Mouse (Mus musculus): ENCODE data around the gene Eif5a2.
"Not testable (repeated sequence)": the region's sequence is repeated elsewhere in the genome, so short reads cannot be mapped to it uniquely, and the experiment has no call there.

Gene Eif5a2

DNA sequence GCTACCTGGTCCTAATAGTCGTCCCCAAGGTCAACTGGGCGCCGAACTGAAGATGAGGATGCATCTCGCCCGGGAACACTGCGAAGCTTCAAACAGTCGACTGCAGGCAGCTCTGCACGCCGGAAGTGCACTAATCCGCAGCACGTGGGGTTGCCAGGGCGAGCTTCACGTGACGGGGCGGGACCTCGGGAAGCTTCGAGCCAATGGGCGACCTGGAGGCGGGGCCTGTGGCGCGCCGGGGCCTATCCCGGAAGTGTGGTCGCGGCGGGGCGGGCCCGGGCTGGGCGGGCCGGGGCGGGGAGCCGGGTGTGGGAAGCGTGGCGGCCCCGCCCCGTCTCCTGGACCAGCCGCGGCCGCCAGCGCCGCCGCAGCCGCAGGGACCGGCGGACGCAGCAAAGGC is at the start of gene Eif5a2:
Eif5a2 (plus strand) TSS at position 283 of the 400 bp plus-strand sequence.
- peak; percentile 92 to 94 for DNase-seq

DNA sequence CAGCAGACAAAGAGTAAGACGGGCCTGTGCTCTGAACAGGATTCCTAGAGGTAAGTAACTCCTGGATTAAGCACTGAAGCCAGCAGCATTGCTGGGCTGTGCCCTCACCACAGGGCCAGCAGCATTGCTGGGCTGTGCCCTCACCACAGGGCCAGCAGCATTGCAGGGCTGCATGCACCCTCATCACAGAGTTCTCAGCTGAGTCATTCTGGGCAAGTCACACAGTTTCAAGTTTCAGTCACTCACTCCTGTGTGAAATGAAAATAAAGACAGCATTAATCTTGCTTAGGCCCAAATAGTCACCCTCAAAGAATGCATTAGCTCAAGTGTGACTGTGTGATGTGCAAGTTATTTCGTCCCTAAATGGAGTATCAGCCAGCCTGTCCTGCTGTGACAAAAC is 46.4 kb upstream of the Eif5a2 start:
- DNase-seq, result no peak

DNA sequence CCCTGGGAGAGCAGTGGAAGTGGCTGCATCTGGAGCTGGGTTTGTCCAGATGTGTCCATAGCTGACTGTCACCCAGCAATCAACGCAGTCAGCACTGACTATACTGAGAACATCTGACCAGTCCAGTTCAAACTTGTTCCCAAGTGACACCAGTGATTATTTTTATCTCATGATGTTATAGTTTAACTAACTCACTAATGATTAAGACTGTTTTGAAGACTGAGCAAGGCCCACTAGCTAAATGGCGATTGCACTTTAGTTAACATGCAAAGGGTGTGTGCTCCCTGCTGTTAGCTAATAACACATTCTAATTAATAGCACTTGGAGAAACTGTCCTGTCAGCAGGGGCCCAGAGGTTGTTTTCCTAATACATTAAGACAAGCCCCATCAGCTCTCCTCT is 44.1 kb upstream of the Eif5a2 start:
- DNase-seq, result no peak

DNA sequence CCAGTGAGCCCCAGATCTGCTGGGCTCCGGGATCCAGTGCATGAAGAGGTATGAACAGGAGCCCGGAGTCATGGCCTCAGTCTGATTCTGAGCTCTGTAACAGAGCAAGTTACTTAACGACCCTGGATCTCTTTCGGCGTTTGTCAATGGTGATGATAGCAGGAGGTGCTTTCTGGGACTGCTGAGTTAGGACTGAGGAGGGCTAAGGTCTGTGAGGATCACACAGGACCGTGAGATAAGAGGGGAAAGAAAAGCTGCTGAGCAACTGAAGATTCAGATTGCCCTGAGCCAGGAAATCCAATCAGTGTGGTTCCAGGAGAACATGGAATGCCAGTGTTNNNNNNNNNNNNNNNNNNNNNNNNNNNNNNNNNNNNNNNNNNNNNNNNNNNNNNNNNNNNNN is 40.7 kb upstream of the Eif5a2 start:
- DNase-seq, result no peak

DNA sequence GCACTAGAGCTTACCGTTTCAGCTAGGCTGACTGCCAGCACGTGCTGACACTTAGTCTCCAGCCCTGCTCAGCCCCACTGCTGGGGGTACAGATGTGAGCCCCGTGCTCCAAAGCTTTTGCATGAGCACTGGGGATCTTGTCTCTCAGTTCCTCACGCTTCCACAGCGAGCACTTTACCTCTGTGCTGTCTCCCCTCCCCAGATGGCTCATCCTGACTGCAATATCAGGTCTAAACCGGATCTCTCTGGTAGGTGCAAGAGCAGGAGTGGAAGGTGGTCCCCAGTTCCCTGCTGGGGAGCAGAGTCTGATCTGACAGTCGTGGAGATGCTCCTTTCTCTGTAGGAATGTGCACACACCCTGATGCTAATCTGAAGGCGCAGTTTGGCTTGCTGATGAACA is 37.8 kb upstream of the Eif5a2 start:
- DNase-seq, result no peak

DNA sequence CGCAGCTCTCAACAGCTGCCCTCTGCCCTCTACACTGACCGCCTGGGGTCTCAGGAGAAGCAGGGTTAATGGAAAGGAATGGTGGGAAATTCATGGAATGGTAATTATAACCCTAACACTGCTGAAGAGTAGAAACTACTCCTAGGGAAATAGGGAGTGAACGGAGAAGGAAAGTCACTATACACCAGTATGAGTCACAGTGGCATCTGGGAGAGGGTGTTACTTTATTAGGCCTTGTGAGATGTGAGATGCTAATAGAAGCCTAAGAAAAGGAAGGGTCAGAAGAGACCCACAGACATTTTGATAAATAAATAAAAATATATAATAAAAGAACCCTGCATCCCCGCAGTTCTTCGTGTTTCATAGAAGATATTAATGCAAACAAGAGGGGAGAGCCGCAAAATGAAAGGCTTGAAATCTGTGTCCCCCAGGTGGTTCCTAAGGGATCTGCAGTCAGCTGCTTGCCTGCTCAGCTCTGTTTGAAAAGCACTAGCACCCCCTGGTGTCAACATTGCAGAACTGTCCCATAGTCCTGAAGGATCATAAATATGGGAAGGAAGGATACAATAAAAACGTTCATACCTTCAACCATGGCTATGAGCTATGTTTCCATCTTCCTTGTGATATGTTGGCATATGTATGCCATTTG is 35.1 kb upstream of the Eif5a2 start:
- peak; percentile 67 to 79 for DNase-seq

DNA sequence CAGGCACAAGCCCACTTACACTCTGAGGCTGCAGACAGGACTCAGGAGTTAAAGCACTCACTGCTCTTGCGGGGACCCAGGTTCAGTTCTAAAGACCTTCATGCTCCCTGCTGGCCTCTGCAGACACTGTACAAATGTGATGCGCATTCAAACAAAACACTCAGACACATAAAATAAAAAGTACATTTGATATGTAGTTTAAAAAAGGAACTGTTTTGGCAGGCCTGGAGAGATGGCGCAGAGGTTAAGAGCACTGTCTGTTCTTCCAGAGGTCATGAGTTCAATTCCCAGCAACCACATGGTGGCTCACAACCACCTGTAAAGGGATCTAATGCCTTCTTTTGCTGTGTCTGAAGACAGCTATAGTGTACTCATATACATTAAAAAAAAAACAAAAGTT is 32.9 kb upstream of the Eif5a2 start:
- DNase-seq, result no peak

DNA sequence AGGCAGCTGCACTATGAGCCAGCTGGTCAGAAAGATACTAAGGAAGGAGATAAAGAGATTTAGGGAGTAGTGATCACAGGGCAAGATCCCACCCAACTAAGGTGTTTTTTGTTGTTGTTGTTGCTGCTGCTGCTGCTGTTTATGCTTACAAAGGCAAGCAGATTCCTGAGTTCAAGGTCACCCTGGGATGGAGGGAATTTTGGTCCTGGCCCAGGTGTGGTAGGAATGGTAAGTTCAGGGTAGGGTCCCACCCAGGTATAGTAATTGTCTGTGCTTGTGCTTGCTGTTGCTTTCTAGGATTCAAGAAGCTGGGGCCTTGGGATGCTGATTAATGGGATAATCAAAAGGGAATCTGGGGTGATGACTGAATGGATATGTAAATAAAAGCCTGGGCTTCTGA is 32.1 kb upstream of the Eif5a2 start:
- DNase-seq, result no peak

DNA sequence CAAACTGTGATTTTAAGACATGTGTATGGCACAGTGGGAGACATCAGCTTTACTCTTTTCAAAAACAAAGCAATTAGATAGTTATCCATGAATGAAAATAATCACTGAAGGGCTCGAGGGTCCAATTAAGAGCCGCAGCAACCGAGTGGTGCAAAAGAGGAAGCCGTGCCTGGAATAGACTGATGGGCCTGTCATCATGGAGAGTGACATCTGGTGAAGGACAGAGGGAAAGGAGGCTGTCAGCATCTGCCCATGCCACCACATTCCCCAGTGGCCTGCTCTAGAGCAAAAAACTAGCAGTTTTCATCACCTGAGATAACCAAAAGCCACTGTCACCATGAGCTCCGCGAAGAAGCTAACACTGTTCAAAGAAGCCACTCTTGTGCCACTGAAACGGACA is 25.6 kb upstream of the Eif5a2 start:
- no peak for DNase-seq

DNA sequence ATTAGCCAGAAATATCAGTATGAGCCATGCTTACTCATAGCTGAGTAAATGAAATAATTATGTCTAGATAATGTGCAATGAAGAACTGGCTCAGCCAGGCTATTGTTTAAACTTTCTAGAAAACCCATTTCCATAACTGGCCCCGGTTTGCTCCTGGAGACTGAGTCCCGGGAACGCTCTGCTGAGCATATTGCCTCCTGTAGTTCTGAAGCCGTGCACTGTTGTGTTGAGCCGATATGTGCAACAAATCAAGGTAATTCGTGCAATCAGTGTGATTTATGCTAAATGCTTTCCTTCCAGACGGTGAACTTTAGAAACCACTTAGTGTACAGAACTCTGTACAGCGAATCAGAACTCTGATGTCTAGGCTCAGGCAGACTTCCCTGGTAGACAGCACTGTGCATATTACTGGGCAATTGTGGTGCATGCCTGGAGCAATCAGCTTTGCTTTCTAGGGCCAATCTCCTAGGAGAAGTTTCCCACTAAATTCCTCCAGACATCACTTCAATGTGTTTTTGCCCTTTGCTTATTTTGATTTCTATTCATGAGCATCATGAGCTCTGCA is 19.8 kb upstream of the Eif5a2 start:
- DNase-seq, result no peak

DNA sequence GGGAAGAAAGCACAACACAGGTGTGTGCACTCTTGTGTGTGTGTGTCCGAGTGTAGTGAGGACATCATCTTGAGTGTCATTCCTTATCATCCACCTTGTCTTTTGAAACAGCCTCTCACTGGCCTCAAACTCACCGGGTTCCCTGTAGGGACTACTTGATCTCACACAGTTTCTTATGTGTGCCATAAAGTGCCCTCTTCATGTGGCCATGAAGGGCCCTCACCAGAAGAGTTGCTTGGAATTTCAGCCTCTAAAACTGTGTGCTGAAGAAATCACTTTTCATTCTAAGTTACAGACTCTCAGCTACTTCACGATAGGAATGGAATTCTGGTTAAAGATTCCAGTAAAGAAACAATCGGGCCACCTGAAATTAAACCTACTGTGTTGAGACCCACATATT is 14.1 kb upstream of the Eif5a2 start:
- DNase-seq, result peak; percentile 44 to 56

DNA sequence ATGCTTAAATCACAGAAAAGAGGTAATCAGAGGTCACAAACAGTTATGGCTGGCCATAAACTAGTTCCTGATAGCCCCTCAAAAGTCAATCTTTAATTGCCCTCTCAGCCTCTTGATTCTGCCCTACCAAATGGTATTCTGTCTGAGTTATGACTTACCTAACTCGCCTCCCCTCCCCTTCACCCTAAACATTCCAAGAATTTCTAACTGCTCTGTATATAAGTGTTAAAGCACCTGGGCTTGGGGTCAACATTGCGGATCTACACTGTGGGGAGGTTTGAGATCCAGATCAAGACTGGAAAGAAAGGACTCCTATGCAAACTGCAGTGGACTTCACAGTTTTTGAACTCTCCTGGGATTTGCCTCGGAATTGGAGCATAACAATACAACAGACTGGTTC is 12.9 kb upstream of the Eif5a2 start:
- DNase-seq, result no peak

DNA sequence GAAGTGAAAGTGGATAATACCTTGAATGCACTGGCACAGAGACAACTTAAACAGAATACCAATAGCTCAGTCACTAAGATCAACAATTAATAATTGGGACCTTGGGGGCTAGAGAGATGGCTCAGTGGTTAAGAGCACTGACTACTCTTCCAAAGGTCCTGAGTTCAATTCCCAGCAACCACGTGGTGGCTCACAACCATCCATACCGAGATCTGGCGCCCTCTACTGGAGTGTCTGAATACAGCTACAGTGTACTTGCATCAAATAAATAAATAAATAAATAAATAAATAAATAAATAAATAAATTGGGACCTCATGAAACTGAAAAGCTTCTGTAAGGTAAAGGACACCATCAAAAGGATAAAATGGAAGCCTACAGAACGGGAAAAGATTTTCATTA is 8.2 kb upstream of the Eif5a2 start:
- DNase-seq, result not testable (repeated sequence)

DNA sequence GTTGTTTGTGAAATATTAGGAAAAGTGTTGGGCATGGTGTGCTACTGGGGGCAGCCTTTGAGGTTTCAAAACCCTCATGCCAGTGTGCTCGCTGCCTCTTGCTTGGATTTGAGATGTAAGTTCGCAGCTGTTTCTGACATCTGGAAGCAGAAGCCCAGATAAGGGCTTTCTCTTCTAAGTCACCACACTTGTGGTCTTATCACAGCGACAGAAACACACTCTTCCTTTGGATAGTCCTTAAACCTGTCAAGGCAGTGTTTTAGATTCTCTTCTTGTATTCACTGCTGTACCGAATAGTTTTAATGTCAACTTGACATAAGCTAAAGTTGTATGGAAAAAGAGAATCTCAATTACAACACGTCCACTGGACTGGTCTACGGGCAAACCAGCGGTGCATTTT is 5.7 kb upstream of the Eif5a2 start:
- no peak for DNase-seq

DNA sequence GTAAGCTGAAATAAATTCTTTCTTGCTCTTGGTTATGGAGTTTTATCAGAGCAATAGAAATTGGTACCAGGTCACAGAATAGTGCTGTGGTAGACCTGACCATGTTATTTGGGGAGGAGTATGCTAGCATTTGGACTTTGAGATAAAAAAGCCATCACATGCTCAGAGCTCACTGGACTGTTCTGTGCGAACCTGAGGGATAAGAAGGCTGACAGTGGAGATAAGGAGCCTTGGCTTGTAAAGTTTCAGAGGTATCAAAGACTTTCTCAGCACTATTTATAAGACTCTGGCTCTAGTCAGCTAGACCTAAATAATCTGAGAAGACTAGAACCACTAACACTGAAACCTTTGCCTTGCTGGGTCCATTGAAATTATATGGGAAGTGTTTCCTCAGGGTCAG is 5.1 kb upstream of the Eif5a2 start:
- DNase-seq, result no peak

DNA sequence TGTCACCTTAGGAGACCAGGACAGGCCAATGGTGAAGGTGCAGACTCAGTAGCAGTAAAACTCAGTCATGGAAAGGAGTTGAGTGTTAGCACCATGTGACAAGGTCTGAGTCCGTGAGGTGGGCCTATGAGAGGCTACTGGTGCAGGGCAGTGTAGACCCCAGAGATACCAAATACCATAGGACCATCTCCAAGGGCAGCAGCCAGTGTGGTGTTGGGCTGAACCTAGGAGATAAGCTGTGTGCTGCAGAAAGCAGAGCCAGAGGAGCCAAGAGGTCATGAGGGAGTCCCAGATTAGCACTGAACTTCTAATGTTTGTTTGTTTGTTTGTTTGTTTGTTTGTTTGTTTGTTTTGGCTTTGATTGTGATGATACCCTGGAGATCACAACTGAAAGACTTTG is 4.6 kb upstream of the Eif5a2 start:
- DNase-seq, result no peak

DNA sequence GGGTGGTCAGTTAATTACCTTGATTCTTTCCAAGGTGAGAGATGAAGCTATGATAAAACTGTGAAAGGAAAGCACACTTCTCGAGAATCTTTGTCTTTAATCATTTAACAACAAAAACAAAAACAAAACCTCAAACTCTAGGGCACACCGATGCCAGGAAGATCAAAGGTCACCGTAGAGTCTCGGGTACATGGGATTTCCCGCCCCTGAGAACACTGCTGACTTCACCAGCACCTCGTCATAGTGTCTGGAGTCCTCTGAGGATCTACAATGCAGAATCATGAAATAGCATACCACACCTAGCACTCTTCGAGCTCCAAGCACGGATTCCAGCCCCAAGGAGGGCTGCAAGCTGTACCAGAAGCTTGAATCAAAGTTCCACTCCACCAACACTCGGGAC is 565 bp upstream of the Eif5a2 start:
- DNase-seq, result no peak

DNA sequence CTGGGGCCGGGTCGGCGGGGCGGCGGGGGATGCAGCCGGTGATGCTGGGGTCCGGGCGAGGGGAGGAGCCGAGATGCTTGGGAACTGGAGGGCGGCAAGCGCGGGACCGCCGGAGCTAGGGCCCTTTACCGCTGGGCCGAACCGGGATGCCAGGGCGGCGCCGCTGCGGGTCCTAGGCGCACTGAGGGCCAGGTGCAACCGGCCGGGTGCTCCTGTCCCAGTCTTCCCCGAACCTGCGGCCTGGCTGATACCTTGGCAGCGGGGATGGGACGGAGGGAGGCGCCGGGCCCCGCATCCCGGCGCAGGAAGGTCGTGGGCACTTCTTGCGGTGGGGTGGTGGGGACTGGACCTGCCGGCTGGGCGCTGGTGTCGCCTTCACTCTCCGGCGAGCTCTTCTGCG is 346 bp downstream of the Eif5a2 start:
- no peak for DNase-seq

DNA sequence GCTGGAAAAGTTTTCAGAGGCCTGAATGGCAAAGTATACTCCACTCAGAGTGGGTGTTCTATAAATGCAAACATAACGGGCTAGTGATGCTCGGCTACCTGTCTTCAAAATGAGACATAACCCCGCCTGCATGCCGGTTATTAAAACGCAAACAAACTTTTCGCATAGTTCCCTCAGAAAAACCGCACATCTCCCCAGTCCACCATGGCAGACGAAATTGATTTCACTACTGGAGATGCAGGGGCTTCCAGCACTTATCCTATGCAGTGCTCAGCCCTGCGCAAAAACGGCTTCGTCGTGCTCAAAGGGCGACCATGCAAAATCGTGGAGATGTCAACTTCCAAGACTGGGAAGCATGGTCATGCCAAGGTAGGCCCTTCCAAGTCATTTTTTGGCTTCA is 772 bp downstream of the Eif5a2 start:
- no peak for DNase-seq

DNA sequence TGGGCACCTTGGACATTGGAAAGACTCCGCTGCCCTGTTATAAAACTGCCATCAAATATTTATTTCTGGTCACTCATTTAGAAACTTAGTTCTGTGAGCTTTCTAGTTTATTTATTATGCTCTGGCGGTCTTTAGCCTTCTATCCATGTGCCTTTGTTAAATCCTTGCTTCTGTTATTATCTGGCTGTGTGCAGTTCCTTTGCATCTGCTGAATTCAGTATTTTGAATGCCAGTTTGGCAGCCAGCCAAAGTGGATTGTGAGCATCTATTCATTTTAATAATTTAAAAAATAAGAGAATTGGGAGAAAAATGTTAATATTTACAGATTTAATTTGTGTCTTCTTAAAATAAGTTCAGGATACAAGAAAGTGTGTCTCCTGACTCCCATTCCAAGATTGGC is 3.1 kb downstream of the Eif5a2 start:
- no peak for DNase-seq

DNA sequence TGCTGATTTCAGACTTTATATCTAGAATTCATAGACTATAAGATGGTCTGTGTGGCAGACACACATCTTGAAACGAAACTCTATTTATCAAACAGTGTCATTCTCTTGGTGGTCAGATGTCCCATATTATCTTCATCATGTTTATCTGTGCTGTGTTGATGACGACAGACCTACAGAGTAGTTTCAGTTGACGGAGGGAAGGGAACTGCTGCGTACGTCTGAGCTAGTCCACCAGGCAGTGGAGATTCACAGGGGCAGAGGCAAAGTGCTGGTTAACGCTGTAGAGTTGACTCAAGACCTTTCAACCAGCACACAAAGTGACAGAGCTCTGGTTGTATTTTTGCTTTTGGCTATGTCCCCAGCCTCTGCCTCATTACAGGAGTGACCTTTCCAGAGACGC is 13.8 kb downstream of the Eif5a2 start:
- DNase-seq, result no peak

DNA sequence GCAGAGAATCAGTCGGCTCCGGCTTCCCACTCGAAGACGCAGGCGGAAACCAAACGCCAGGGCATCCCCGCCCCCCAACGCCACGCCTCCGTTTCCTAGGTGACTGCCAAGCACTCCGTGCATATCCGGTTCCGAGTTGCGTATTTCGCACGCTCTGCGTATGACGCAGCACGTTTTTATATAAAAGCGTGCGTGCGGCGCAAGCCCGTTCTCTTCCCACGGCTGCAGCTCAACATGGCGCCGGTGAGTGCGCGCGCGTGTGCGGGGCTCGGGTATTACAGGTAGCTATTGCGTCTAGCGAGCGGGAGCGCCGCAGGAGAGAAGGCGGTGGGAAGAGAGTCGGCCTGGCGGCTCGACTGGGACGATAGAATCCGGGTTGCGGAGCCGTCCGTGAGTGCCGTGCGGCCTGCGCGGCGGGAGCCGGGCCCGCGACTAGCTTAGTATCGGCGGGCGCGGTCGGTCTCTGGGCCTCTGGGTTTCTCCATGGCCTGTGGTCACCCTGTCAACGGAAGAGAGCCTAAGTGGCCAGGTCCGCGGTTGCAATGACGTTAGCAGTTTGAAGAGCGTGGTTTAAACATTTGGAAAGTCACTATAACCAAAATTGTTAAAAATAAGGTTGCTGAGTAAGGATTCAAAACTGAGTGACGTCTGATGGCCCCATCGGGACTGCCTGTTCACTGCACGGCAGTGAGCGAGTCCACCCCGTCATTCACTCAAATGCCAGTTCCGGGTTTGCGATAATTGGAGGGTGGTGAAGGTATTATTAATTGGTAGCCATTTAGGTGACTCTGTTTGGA is 24.4 kb downstream of the Eif5a2 start, which contains the start of gene Rpl22l1:
Rpl22l1 (plus strand) TSS at position 136 of the 797 bp plus-strand sequence.
- peak; percentile 99 to 100 for DNase-seq

DNA sequence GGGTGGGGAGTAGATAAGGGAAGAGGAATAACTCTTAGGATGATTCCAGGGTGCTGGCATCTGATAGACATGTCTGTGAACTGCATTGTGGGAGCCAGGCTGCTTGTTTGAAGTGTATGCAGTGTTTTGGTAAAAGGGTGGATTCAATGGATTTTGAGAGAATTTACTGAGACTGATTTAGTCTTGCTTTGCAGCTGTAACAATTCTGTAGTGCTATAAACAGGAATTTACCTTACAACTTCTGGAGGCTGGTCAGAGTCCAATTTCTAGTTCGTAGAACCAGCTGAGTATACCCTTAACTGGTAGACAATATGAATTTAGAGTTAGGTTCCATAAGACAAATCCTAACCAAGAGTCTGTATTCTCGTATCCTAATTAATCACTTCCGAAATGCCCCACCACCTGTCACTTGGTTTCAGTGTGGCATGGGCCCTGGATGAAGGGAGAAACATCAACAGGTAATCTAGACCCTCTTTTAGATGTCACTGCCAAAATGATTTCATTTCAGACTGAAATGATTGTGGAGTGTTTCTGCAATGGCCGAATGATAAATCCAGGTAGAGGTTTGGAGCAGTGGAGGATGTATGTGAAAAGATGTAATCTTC is 27.1 kb downstream of the Eif5a2 start:
- DNase-seq, result no peak

DNA sequence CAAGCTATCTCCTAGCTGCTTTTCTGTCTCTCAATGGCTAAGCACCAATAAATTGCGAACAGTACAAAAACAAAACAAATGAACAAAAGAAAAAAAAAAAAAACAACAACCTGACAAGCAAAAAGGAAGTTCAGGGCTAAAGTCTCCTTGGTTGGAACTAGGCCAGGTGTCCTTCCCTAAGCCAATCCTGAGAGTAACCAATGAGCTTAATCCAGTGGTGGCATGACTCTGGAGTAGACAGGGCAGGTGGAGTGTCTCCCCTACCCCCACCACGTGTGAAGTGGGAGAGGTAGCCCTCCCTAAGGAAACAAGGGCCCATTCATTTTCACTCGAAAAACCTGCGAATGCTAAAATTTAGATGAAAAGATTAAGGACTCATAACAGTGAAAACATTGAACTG is 30.4 kb downstream of the Eif5a2 start:
- DNase-seq, result no peak
